16 mouse cellular contexts compared by ENCODE assay signal in the genomic region with DNA sequence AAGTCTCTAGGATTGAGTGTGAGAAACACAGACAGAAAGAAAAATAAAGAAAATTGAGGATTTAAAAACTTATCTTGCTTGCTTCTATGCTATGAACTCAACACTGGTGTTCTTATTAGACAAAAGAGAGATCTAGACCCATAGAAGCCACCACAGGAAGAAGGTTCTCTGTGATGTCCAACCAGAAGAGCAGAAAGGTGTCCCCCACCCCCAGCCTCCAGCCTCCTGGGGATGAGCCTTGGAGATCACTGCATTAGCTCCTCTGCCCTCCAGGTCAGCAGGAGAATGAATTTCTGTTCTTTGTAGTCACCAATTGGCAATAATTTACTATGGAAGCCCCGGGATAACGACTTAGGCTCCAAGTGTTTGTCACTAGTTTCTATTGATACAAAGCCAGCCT.
"Had no signal": no experiment of that assay in that cellular context is flagged by ENCODE, and none has a peak within 500 bp of the region (broad histone marks: within the 10 kb centered on the region; RNA-seq: fewer than 3 reads in every experiment).

No protein-coding gene starts in this region.

- H3K4me3 ChIP-seq: neural tube, embryonic 13.5 days; neural tube, embryonic 15.5 days; stomach, embryonic 15.5 days had no signal

- H3K9ac ChIP-seq: neural tube, embryonic 13.5 days; neural tube, embryonic 15.5 days; stomach, embryonic 15.5 days had no signal

- DNase-seq: retina, postnatal 1 day; right cerebral cortex, adult 18-20 months; right cerebral cortex, postnatal 14 days; right cerebral cortex, postnatal 25 days; right cerebral cortex, postnatal 4 days; spleen, adult 18-20 months; thymus, adult 18-20 months; thymus, adult 2 months; thymus, postnatal 14 days; thymus, postnatal 25 days; thymus, postnatal 36 days; thymus, postnatal 4 days had no signal

- H3K36me3 ChIP-seq: neural tube, embryonic 13.5 days; neural tube, embryonic 15.5 days; stomach, embryonic 15.5 days had no signal

- H3K9me3 ChIP-seq: neural tube, embryonic 13.5 days; neural tube, embryonic 15.5 days; stomach, embryonic 15.5 days had no signal

- H3K27ac ChIP-seq: neural tube, embryonic 13.5 days; neural tube, embryonic 15.5 days; stomach, embryonic 15.5 days; stomach, postnatal 0 days had no signal

- H3K4me1 ChIP-seq: stomach, embryonic 15.5 days had no signal

- H3K27me3 ChIP-seq: neural tube, embryonic 13.5 days; neural tube, embryonic 15.5 days; stomach, embryonic 15.5 days had no signal

- H3K4me2 ChIP-seq: neural tube, embryonic 13.5 days; neural tube, embryonic 15.5 days; stomach, embryonic 15.5 days had no signal
